Mouse (Mus musculus): ENCODE results near the gene Tprn. TPM values are rescaled to one million over a fixed set of nuclear protein-coding genes. Genes with fewer than 3 reads are reported as not detected.

Tprn gene
- polyA plus RNA-seq, 1 experiment: 7.4 TPM

DNA sequence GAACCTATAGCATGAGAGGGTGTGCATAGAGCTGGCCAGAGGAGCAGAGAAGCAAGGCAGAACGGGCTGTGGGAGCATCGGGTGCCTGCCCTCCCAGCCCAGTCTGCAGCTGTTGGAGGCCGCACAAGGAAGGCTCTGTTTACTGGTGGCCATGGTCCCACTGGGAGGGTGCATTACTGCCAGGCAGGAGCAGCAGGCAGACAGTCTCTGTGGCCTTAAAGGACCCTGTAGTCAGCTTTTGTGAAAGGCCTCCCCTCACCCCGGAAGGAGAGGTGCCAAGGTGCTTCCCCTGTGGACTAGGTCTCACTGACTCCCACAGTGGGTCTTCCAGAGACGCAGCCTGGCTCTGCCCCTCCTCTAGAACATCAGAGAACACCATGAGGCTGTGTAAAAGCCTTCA, 35.6 kb upstream of the Tprn start:
- H3K79me2 ChIP-seq (ENCODE audit: control insufficient read depth, insufficient read depth): peaks cover 19% of the 10 kb centered on the region
- H3K27me3 ChIP-seq (ENCODE audit: control insufficient read depth, insufficient read depth, insufficient read length): peaks cover 20% of the 10 kb centered on the region
- H3K36me3 ChIP-seq (ENCODE audit: control insufficient read depth, insufficient read depth): peaks cover 20% of the 10 kb centered on the region
- H3ac ChIP-seq (ENCODE audit: control insufficient read depth, insufficient read length, low read depth): no peak overlapping the region
- H3K79me3 ChIP-seq (ENCODE audit: low read depth): peaks cover 9% of the 10 kb centered on the region
- TF ChIP-seq MYOG (IDR thresholded peaks at IDR 0.05; ENCODE audit: control insufficient read depth, extremely low read depth, insufficient read length) (no peak), FOSL1 (IDR thresholded peaks at IDR 0.05; ENCODE audit: insufficient read depth, low read length, poor library complexity, severe bottlenecking) (no peak), CTCF (IDR thresholded peaks at IDR 0.05; ENCODE audit: control insufficient read depth, insufficient read depth, insufficient read length) (no peak), USF1 (IDR thresholded peaks at IDR 0.05; ENCODE audit: low read depth) (no peak), MAX (IDR thresholded peaks at IDR 0.05) (no peak), MYOD1 (IDR thresholded peaks at IDR 0.05; ENCODE audit: control insufficient read depth, insufficient read length, low read depth) (no peak), CEBPB (IDR thresholded peaks at IDR 0.05; ENCODE audit: low read depth) (no peak)
- no peak overlapping the region for H3K4me3 ChIP-seq (ENCODE audit: insufficient read depth, poor library complexity, severe bottlenecking)

- H3K36me3 ChIP-seq (ENCODE audit: control insufficient read depth, insufficient read depth): peaks cover 14% of the 10 kb centered on the region
- no peak overlapping the region for H3K4me3 ChIP-seq (ENCODE audit: insufficient read depth, poor library complexity, severe bottlenecking)
- peaks cover 19% of the 10 kb centered on the region for H3K79me2 ChIP-seq (ENCODE audit: control insufficient read depth, insufficient read depth)
- H3ac ChIP-seq (ENCODE audit: control insufficient read depth, insufficient read length, low read depth): no peak overlapping the region
- H3K79me3 ChIP-seq (ENCODE audit: low read depth): peaks cover 8% of the 10 kb centered on the region
- H3K27me3 ChIP-seq (ENCODE audit: control insufficient read depth, insufficient read depth, insufficient read length): peaks cover 26% of the 10 kb centered on the region
- TF ChIP-seq USF1 (IDR thresholded peaks at IDR 0.05; ENCODE audit: low read depth) (no peak), MYOD1 (IDR thresholded peaks at IDR 0.05; ENCODE audit: control insufficient read depth, insufficient read length, low read depth) (no peak), MYOG (IDR thresholded peaks at IDR 0.05; ENCODE audit: control insufficient read depth, extremely low read depth, insufficient read length) (no peak), CEBPB (IDR thresholded peaks at IDR 0.05; ENCODE audit: low read depth) (no peak), CTCF (IDR thresholded peaks at IDR 0.05; ENCODE audit: control insufficient read depth, insufficient read depth, insufficient read length) (no peak), FOSL1 (IDR thresholded peaks at IDR 0.05; ENCODE audit: insufficient read depth, low read length, poor library complexity, severe bottlenecking) (no peak), MAX (IDR thresholded peaks at IDR 0.05) (no peak)
Observed at GRCm38 (mm10) chr2:25227406-25227805, 35.0 kb upstream of the Tprn start.

DNA sequence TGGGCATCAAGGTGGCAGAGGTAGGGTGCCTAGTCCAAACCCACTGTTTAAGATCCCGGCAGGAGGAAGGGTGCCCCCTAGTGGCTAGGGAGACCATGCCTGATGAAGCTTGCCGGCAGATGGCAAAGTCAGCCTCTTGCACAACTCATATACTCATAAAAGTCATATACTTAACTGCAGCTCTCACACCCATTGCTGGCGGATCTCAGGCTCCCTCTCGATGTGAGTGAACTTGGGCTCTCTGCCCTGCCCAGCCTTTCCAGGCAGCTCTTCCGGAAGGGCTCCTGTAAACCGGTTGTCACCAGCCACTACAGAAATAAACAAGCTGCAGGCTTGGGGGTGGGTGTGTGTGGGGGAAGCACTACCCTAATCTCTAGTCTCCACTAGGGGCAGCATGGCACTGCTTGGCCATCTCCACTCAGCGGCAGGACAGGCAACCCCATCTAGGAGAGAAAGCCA, 34.0 kb upstream of the Tprn start:
- Histone ChIP-seq H3ac (ENCODE audit: control insufficient read depth, insufficient read length, low read depth) (no peak overlapping the region), H3K79me3 (ENCODE audit: low read depth) (peaks cover 5% of the 10 kb centered on the region), H3K79me2 (ENCODE audit: control insufficient read depth, insufficient read depth) (peaks cover 10% of the 10 kb centered on the region), H3K27me3 (ENCODE audit: control insufficient read depth, insufficient read depth, insufficient read length) (peaks cover 36% of the 10 kb centered on the region), H3K4me3 (ENCODE audit: insufficient read depth, poor library complexity, severe bottlenecking) (no peak overlapping the region), H3K36me3 (ENCODE audit: control insufficient read depth, insufficient read depth) (peaks cover 5% of the 10 kb centered on the region)
- peak; percentile 95 for TF ChIP-seq CTCF (IDR thresholded peaks at IDR 0.05; ENCODE audit: control insufficient read depth, insufficient read depth, insufficient read length)
- no peak for TF ChIP-seq FOSL1 (IDR thresholded peaks at IDR 0.05; ENCODE audit: insufficient read depth, low read length, poor library complexity, severe bottlenecking)
- no peak for TF ChIP-seq MYOD1 (IDR thresholded peaks at IDR 0.05; ENCODE audit: control insufficient read depth, insufficient read length, low read depth)
- peak; percentile 92 for TF ChIP-seq CEBPB (IDR thresholded peaks at IDR 0.05; ENCODE audit: low read depth)
- no peak for TF ChIP-seq MYOG (IDR thresholded peaks at IDR 0.05; ENCODE audit: control insufficient read depth, extremely low read depth, insufficient read length)
- TF ChIP-seq MAX (IDR thresholded peaks at IDR 0.05): peak; percentile 48
- TF ChIP-seq USF1 (IDR thresholded peaks at IDR 0.05; ENCODE audit: low read depth): no peak

- Histone ChIP-seq H3K79me3 (ENCODE audit: low read depth) (no peaks in the 10 kb centered on the region), H3K79me2 (ENCODE audit: control insufficient read depth, insufficient read depth) (peaks cover 4% of the 10 kb centered on the region), H3K36me3 (ENCODE audit: control insufficient read depth, insufficient read depth) (no peaks in the 10 kb centered on the region), H3K4me3 (ENCODE audit: insufficient read depth, poor library complexity, severe bottlenecking) (no peak overlapping the region), H3ac (ENCODE audit: control insufficient read depth, insufficient read length, low read depth) (no peak overlapping the region), H3K27me3 (ENCODE audit: control insufficient read depth, insufficient read depth, insufficient read length) (peaks cover 38% of the 10 kb centered on the region)
- TF ChIP-seq CTCF (IDR thresholded peaks at IDR 0.05; ENCODE audit: control insufficient read depth, insufficient read depth, insufficient read length) (no peak), MYOG (IDR thresholded peaks at IDR 0.05; ENCODE audit: control insufficient read depth, extremely low read depth, insufficient read length) (no peak), FOSL1 (IDR thresholded peaks at IDR 0.05; ENCODE audit: insufficient read depth, low read length, poor library complexity, severe bottlenecking) (no peak), CEBPB (IDR thresholded peaks at IDR 0.05; ENCODE audit: low read depth) (no peak), MAX (IDR thresholded peaks at IDR 0.05) (no peak), USF1 (IDR thresholded peaks at IDR 0.05; ENCODE audit: low read depth) (no peak), MYOD1 (IDR thresholded peaks at IDR 0.05; ENCODE audit: control insufficient read depth, insufficient read length, low read depth) (no peak)
Observed at GRCm38 (mm10) chr2:25228995-25229530, 33.4 kb upstream of the Tprn start.

GRCm38 (mm10) chr2:25229582-25229981, 32.8 kb upstream of the Tprn start:
- TF ChIP-seq CEBPB (IDR thresholded peaks at IDR 0.05; ENCODE audit: low read depth) (no peak), FOSL1 (IDR thresholded peaks at IDR 0.05; ENCODE audit: insufficient read depth, low read length, poor library complexity, severe bottlenecking) (no peak), CTCF (IDR thresholded peaks at IDR 0.05; ENCODE audit: control insufficient read depth, insufficient read depth, insufficient read length) (no peak), USF1 (IDR thresholded peaks at IDR 0.05; ENCODE audit: low read depth) (no peak), MAX (IDR thresholded peaks at IDR 0.05) (no peak), MYOD1 (IDR thresholded peaks at IDR 0.05; ENCODE audit: control insufficient read depth, insufficient read length, low read depth) (no peak), MYOG (IDR thresholded peaks at IDR 0.05; ENCODE audit: control insufficient read depth, extremely low read depth, insufficient read length) (no peak)
- H3K27me3 ChIP-seq (ENCODE audit: control insufficient read depth, insufficient read depth, insufficient read length): peaks cover 41% of the 10 kb centered on the region
- H3K79me2 ChIP-seq (ENCODE audit: control insufficient read depth, insufficient read depth): no peaks in the 10 kb centered on the region
- no peak overlapping the region for H3ac ChIP-seq (ENCODE audit: control insufficient read depth, insufficient read length, low read depth)
- H3K4me3 ChIP-seq (ENCODE audit: insufficient read depth, poor library complexity, severe bottlenecking): no peak overlapping the region
- no peaks in the 10 kb centered on the region for H3K79me3 ChIP-seq (ENCODE audit: low read depth)
- H3K36me3 ChIP-seq (ENCODE audit: control insufficient read depth, insufficient read depth): no peaks in the 10 kb centered on the region

Measured in C2C12 (cell line).